18 mouse cellular contexts compared by ENCODE assay signal in the genomic region with DNA sequence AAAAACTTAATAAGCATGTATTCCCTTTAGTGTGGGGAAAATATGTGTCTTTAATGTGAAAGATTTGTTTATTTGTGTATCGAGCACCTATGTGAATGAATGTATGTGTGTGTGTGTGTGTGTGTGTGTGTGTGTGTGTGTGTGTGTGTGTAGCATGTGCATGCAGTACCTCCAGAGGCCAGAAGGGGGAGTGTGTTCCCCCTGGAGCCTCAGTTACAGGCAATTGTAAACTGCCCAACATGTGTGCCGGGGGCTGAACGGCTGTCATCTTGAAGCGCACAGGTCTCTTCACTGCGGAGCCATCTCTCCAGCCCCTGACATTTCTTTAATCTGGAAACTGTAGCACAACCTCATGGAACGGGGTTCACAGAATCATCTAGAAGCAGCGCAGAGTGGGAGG.
DNase-seq lines count a peak whose midpoint lies in the region; ATAC-seq and TF ChIP-seq lines count a peak whose summit lies in the region.
"Had no signal": no experiment of that assay in that cellular context is flagged by ENCODE, and none has a peak within 500 bp of the region (broad histone marks: within the 10 kb centered on the region; RNA-seq: fewer than 3 reads in every experiment).

No protein-coding gene starts in this region.

- H3K4me1 ChIP-seq in heart, adult 2 months (ENCODE audit: control insufficient read depth, insufficient read depth, low read length): peaks cover 17% of the 10 kb centered on the region
- H3K4me1 ChIP-seq in liver, embryonic 14.5 days (replicated peaks; ENCODE audit: control insufficient read depth in 2 of 2, insufficient read depth in 2 of 2, low read length in 1 of 2): no peaks in the 10 kb centered on the region
- no peaks in the 10 kb centered on the region; the same call in 1 of the 2 replicates for H3K4me1 ChIP-seq in liver, embryonic 12.5 days
- no peaks in the 10 kb centered on the region for H3K4me1 ChIP-seq in ES-Bruce4 (ENCODE audit: control insufficient read depth, insufficient read depth, low read length)
- peaks cover 51% of the 10 kb centered on the region for H3K4me1 ChIP-seq in limb, embryonic 10.5 days

- H3K79me2 ChIP-seq in heart, adult 2 months (replicated peaks; ENCODE audit: control insufficient read depth, insufficient read depth, low read length): no peaks in the 10 kb centered on the region

- intact Hi-C loops in heart, adult 2 months (cut with DNase I): loop anchor here (2.0 kb wide), 2 partner anchors 47 to 73 kb away; no protein-coding TSS in a partner anchor

- H3K9me3 ChIP-seq in liver, embryonic 14.5 days (ENCODE audit: control insufficient read depth, low read length): no peaks in the 10 kb centered on the region; the same call in 1 of the 2 replicates
- H3K9me3 ChIP-seq in liver, embryonic 12.5 days (replicated peaks): peaks cover 7% of the 10 kb centered on the region
- peaks cover 3% of the 10 kb centered on the region for H3K9me3 ChIP-seq in ES-Bruce4 (replicated peaks; ENCODE audit: control insufficient read depth, insufficient read depth, low read length, poor library complexity, severe bottlenecking)
- H3K9me3 ChIP-seq in limb, embryonic 10.5 days (replicated peaks): no peaks in the 10 kb centered on the region

- TF ChIP-seq EP300 in heart, adult 2 months (IDR thresholded peaks at IDR 0.05; ENCODE audit: insufficient read depth, low read depth, low read length): no peak
- no peak for TF ChIP-seq EP300 in liver, embryonic 14.5 days (IDR thresholded peaks at IDR 0.05; ENCODE audit: low read depth)
- TF ChIP-seq EP300 in ES-Bruce4 (IDR thresholded peaks at IDR 0.05; ENCODE audit: insufficient read depth, low read depth, low read length): no peak

- H3K27me3 ChIP-seq in heart, adult 2 months (ENCODE audit: control insufficient read depth, insufficient read depth, low read length): no peaks in the 10 kb centered on the region
- no peaks in the 10 kb centered on the region for H3K27me3 ChIP-seq in liver, embryonic 14.5 days (ENCODE audit: control insufficient read depth, insufficient read depth, low read length)
- peaks cover 35% of the 10 kb centered on the region for H3K27me3 ChIP-seq in liver, embryonic 12.5 days (replicated peaks)
- no peaks in the 10 kb centered on the region for H3K27me3 ChIP-seq in ES-Bruce4 (ENCODE audit: control insufficient read depth, insufficient read depth, low read length, poor library complexity, severe bottlenecking)
- H3K27me3 ChIP-seq in limb, embryonic 10.5 days (ENCODE audit: low read depth, poor library complexity, severe bottlenecking): peaks cover 26% of the 10 kb centered on the region; the same call in 1 of the 2 replicates
- H3K27me3 ChIP-seq: heart, embryonic 13.5 days had no signal

- DNase-seq in heart, adult 2 months: no peak
- DNase-seq in heart, adult 9 months (ENCODE audit: low spot score in 2 of 2): no peak
- no peak for DNase-seq in liver, embryonic 14.5 days (ENCODE audit: low read depth in 3 of 3, low spot score in 3 of 3)
- DNase-seq in limb, embryonic 10.5 days (ENCODE audit: low spot score): no peak
- no peak for DNase-seq in urinary bladder, postnatal 14 days (ENCODE audit: low spot score)
- no peak for DNase-seq in urinary bladder, adult 2 months (ENCODE audit: low spot score)
- DNase-seq: cerebellum, adult 8-10 months; heart, postnatal 36 days; kidney, adult 9 months; lung, postnatal 10 days; right cerebral cortex, postnatal 14 days; thymus, postnatal 4 days had no signal

- no peak overlapping the region for H3K4me3 ChIP-seq in heart, adult 2 months
- H3K4me3 ChIP-seq in liver, embryonic 14.5 days (ENCODE audit: insufficient read depth in 1 of 2, low read depth in 2 of 2, low read length in 2 of 2): no peak overlapping the region
- H3K4me3 ChIP-seq in liver, embryonic 12.5 days: no peak overlapping the region
- H3K4me3 ChIP-seq in ES-Bruce4 (ENCODE audit: low read depth, low read length): no peak overlapping the region
- no peak overlapping the region for H3K4me3 ChIP-seq in limb, embryonic 10.5 days
- H3K4me3 ChIP-seq: heart, embryonic 13.5 days; megakaryocyte, embryonic 14.5 days had no signal

- peak; percentile 13; the same call in 1 of the 2 replicates for TF ChIP-seq CTCF in heart, adult 2 months (IDR thresholded peaks at IDR 0.05)
- peak; percentile 45 for TF ChIP-seq CTCF in liver, embryonic 14.5 days (IDR thresholded peaks at IDR 0.05; ENCODE audit: low read depth)
- peak; percentile 22 for TF ChIP-seq CTCF in ES-Bruce4 (IDR thresholded peaks at IDR 0.05; ENCODE audit: low read depth, low read length)

- ATAC-seq in liver, embryonic 14.5 days (ENCODE audit: insufficient read depth): no peak
- ATAC-seq in liver, embryonic 12.5 days: no peak
- ATAC-seq: activated CD4-positive, CD25-positive, alpha-beta regulatory T cell, adult 4 months; midbrain, embryonic 16.5 days had no signal

- no peaks in the 10 kb centered on the region for H3K36me3 ChIP-seq in heart, adult 2 months (ENCODE audit: control insufficient read depth, insufficient read depth, low read length)
- H3K36me3 ChIP-seq in liver, embryonic 14.5 days (replicated peaks; ENCODE audit: control insufficient read depth, insufficient read depth, low read depth): no peaks in the 10 kb centered on the region
- H3K36me3 ChIP-seq in liver, embryonic 12.5 days: no peaks in the 10 kb centered on the region
- no peaks in the 10 kb centered on the region for H3K36me3 ChIP-seq in ES-Bruce4 (ENCODE audit: control insufficient read depth, insufficient read depth, low read length, poor library complexity, severe bottlenecking)
- no peaks in the 10 kb centered on the region for H3K36me3 ChIP-seq in limb, embryonic 10.5 days
- H3K36me3 ChIP-seq: heart, embryonic 13.5 days had no signal

- TF ChIP-seq POLR2A in heart, adult 2 months (IDR thresholded peaks at IDR 0.05; ENCODE audit: insufficient read depth, low read depth, low read length): no peak
- TF ChIP-seq POLR2A in ES-Bruce4 (IDR thresholded peaks at IDR 0.05; ENCODE audit: insufficient read depth, low read length): no peak

- 98% methylated on average over 7 of the region's 7 CpGs for WGBS in heart, adult 2 months
- 82% methylated on average over 7 of the region's 7 CpGs for WGBS in liver, embryonic 14.5 days (ENCODE audit: insufficient replicate concordance)
- WGBS in liver, embryonic 12.5 days (ENCODE audit: insufficient replicate concordance): 89% methylated on average over 7 of the region's 7 CpGs
- WGBS in limb, embryonic 10.5 days: 95% methylated on average over 7 of the region's 7 CpGs

- no peak overlapping the region for H3K4me2 ChIP-seq in liver, embryonic 14.5 days (ENCODE audit: low read depth)
- no peak overlapping the region for H3K4me2 ChIP-seq in liver, embryonic 12.5 days

- H3K9ac ChIP-seq in heart, adult 2 months (ENCODE audit: low read depth, low read length): no peak overlapping the region
- no peak overlapping the region for H3K9ac ChIP-seq in liver, embryonic 14.5 days (replicated peaks)
- no peak overlapping the region for H3K9ac ChIP-seq in liver, embryonic 12.5 days
- H3K9ac ChIP-seq in ES-Bruce4 (ENCODE audit: low read depth, poor library complexity, severe bottlenecking): no peak overlapping the region

- H3K27ac ChIP-seq in heart, adult 2 months: no peak overlapping the region
- H3K27ac ChIP-seq in liver, embryonic 14.5 days: no peak overlapping the region
- H3K27ac ChIP-seq in liver, embryonic 12.5 days: no peak overlapping the region
- H3K27ac ChIP-seq in ES-Bruce4 (ENCODE audit: insufficient read depth, low read length): no peak overlapping the region
- H3K27ac ChIP-seq in limb, embryonic 10.5 days: peak overlapping the region; percentile 91; the same call in 1 of the 2 replicates
